Mouse (Mus musculus): ENCODE results near the gene Pde3a.

- TF ChIP-seq CTCF (IDR thresholded peaks at IDR 0.05; ENCODE audit: borderline replicate concordance, extremely low read depth, insufficient read depth, insufficient read length) (no peak), POLR2A (IDR thresholded peaks at IDR 0.05; ENCODE audit: borderline replicate concordance, extremely low read depth, insufficient read depth, insufficient read length, poor library complexity, severe bottlenecking) (no peak)
These were observed 7.8 kb downstream of the Pde3a start for GRCm38 (mm10) chr6:141256896-141257295.
